ENCODE assay signal across 18 mouse cellular contexts in genomic region chr8:78698331-78698741, GRCm38 (mm10).
DNase-seq lines count a peak whose midpoint lies in the region; ATAC-seq lines count a peak whose summit lies in the region.
"Had no signal": no experiment of that assay in that cellular context is flagged by ENCODE, and none has a peak within 500 bp of the region (broad histone marks: within the 10 kb centered on the region; RNA-seq: fewer than 3 reads in every experiment).

No protein-coding gene starts in this region.

- no peak overlapping the region for H3K4me2 ChIP-seq in midbrain, embryonic 16.5 days (ENCODE audit: low read length)
- no peak overlapping the region for H3K4me2 ChIP-seq in hindbrain, embryonic 12.5 days (replicated peaks)
- H3K4me2 ChIP-seq: heart, embryonic 15.5 days; hindbrain, embryonic 14.5 days; limb, embryonic 15.5 days; neural tube, embryonic 12.5 days had no signal

- H3K27me3 ChIP-seq in midbrain, embryonic 16.5 days (ENCODE audit: control insufficient read depth, insufficient read depth, low read depth, low read length): no peaks in the 10 kb centered on the region
- no peaks in the 10 kb centered on the region for H3K27me3 ChIP-seq in hindbrain, embryonic 12.5 days
- H3K27me3 ChIP-seq: heart, embryonic 15.5 days; limb, embryonic 15.5 days; neural tube, embryonic 12.5 days had no signal

- 94% methylated on average over 14 of the region's 14 CpGs for WGBS in midbrain, embryonic 16.5 days
- 94% methylated on average over 14 of the region's 14 CpGs for WGBS in hindbrain, embryonic 12.5 days

- no peak overlapping the region for H3K27ac ChIP-seq in midbrain, embryonic 16.5 days (ENCODE audit: low read length)
- H3K27ac ChIP-seq in hindbrain, embryonic 12.5 days: no peak overlapping the region
- H3K27ac ChIP-seq: heart, embryonic 15.5 days; hindbrain, embryonic 14.5 days; limb, embryonic 15.5 days; neural tube, embryonic 12.5 days had no signal

- 0 out of 2 replicates have a peak, but pooled peaks cover 3% of the 10 kb centered on the region for H3K4me1 ChIP-seq in midbrain, embryonic 16.5 days (ENCODE audit: control insufficient read depth, insufficient read depth, low read length)
- peaks cover 9% of the 10 kb centered on the region for H3K4me1 ChIP-seq in hindbrain, embryonic 12.5 days
- H3K4me1 ChIP-seq: heart, embryonic 15.5 days; limb, embryonic 15.5 days; neural tube, embryonic 12.5 days had no signal

- peaks cover 3% of the 10 kb centered on the region; the same call in 1 of the 2 replicates for H3K36me3 ChIP-seq in midbrain, embryonic 16.5 days (ENCODE audit: control insufficient read depth, insufficient read depth, low read length)
- peaks cover 19% of the 10 kb centered on the region; the same call in 1 of the 2 replicates for H3K36me3 ChIP-seq in hindbrain, embryonic 12.5 days

- H3K9ac ChIP-seq in midbrain, embryonic 16.5 days (ENCODE audit: low read depth, low read length): no peak overlapping the region
- H3K9ac ChIP-seq in hindbrain, embryonic 12.5 days: no peak overlapping the region
- H3K9ac ChIP-seq: heart, embryonic 15.5 days; hindbrain, embryonic 14.5 days; limb, embryonic 15.5 days; neural tube, embryonic 12.5 days had no signal

- no peaks in the 10 kb centered on the region for H3K9me3 ChIP-seq in midbrain, embryonic 16.5 days (replicated peaks; ENCODE audit: control insufficient read depth, low read length, poor library complexity, severe bottlenecking)
- no peaks in the 10 kb centered on the region; the same call in 1 of the 2 replicates for H3K9me3 ChIP-seq in hindbrain, embryonic 12.5 days (replicated peaks)
- H3K9me3 ChIP-seq: heart, embryonic 15.5 days; limb, embryonic 15.5 days; neural tube, embryonic 12.5 days had no signal

- DNase-seq in cerebellum, adult 11-12 months: peak; percentile 48
- DNase-seq in cerebellum, postnatal 4 days (ENCODE audit: low spot score in 2 of 2): no peak
- peak; percentile 39 to 41 for DNase-seq in cerebellum, postnatal 36 days
- peak; percentile 31 to 54 for DNase-seq in layer of hippocampus, postnatal 14 days (ENCODE audit: low spot score in 2 of 2)
- DNase-seq in right cerebral cortex, postnatal 25 days: peak; percentile 33
- no peak for DNase-seq in ovary, postnatal 14 days (ENCODE audit: low spot score)
- DNase-seq: embryo, embryonic 11 days; kidney, postnatal 25 days; lung, adult 18-20 months; thymus, postnatal 14 days had no signal

- ATAC-seq in midbrain, embryonic 16.5 days: no peak
- ATAC-seq in hindbrain, embryonic 12.5 days (ENCODE audit: low FRiP score): no peak
- ATAC-seq: intestine, postnatal 0 days had no signal

- H3K4me3 ChIP-seq in midbrain, embryonic 16.5 days (ENCODE audit: low read depth, low read length): no peak overlapping the region
- no peak overlapping the region for H3K4me3 ChIP-seq in hindbrain, embryonic 12.5 days
- H3K4me3 ChIP-seq: erythroblast, embryonic 14.5 days; heart, embryonic 15.5 days; limb, embryonic 15.5 days; neural tube, embryonic 12.5 days had no signal

Comparison
In these comparisons a context has a peak if more than half of its experiments do, and no peak if none do; other contexts are left out.
1. DNase-seq: peak in cerebellum, adult 11-12 months (single experiment), cerebellum, postnatal 36 days (2 of 2), layer of hippocampus, postnatal 14 days (2 of 2) and right cerebral cortex, postnatal 25 days (single experiment); none in cerebellum, postnatal 4 days (0 of 2) and ovary, postnatal 14 days (single experiment).